Mouse (Mus musculus) megakaryocyte, embryonic 14.5 days (primary cell): ENCODE measurements around the gene Zfp777.

Source experiments
- FLI1 ChIP-seq: IDR thresholded peaks from 2 replicates; pipeline ENCODE4 v1.6.1; 2012; ENCODE audit warnings: low read length, inconsistent platforms, mixed read lengths
- GATA1 ChIP-seq: IDR thresholded peaks from 3 replicates; pipeline ENCODE4 v1.6.1; 2012; ENCODE audit warnings: mixed read lengths, low read length, inconsistent platforms, borderline replicate concordance

- TF ChIP-seq GATA1: no peak
- TF ChIP-seq FLI1: no peak
These were observed 27.0 kb downstream of the Zfp777 start for GRCm38 (mm10) chr6:48021678-48022077.
